Mouse (Mus musculus) forebrain, embryonic 15.5 days (tissue): ENCODE data around the gene Srprb. TPM values are rescaled to one million over a fixed set of nuclear protein-coding genes. Genes with fewer than 3 reads are reported as not detected.

Experiments used
- polyA plus RNA-seq: library from polyadenylated mRNA; unstranded; fragments of >200 nt; fragmentation: Nextera tagmentation; extraction: Ambion mirVana; gene quantifications from 2 replicates; pipeline ENCODE4 v1.2.1, GENCODE M21; 2015

Srprb gene
- polyA plus RNA-seq, 1 experiment from 2014 or later = 48.8 TPM

Other genes with a start within 250 kb of the Srprb start
- 1.6 TPM in 2 replicates for gene Slco2a1, start 213.4 kb downstream of the Srprb start, polyA plus RNA-seq
- 62.3 and 63.3 TPM in 2 replicates for gene Rab6b, start 90.3 kb downstream of the Srprb start, polyA plus RNA-seq
- 4.6 and 4.7 TPM in 2 replicates for gene Gm20425, start 28.2 kb upstream of the Srprb start, polyA plus RNA-seq
- gene Trf, start 28.3 kb upstream of the Srprb start, polyA plus RNA-seq = 25.5 and 25.7 TPM in 2 replicates
- gene 1300017J02Rik, start 102.9 kb upstream of the Srprb start, polyA plus RNA-seq = 1.4 and 1.6 TPM in 2 replicates
- 38.4 and 38.5 TPM in 2 replicates for gene Topbp1, start 103.1 kb upstream of the Srprb start, polyA plus RNA-seq
- 74.1 and 92.1 TPM in 2 replicates for gene Cdv3, start 163.7 kb upstream of the Srprb start, polyA plus RNA-seq